Comparison of ENCODE assay signal across 10 mouse cellular contexts in the genomic region with DNA sequence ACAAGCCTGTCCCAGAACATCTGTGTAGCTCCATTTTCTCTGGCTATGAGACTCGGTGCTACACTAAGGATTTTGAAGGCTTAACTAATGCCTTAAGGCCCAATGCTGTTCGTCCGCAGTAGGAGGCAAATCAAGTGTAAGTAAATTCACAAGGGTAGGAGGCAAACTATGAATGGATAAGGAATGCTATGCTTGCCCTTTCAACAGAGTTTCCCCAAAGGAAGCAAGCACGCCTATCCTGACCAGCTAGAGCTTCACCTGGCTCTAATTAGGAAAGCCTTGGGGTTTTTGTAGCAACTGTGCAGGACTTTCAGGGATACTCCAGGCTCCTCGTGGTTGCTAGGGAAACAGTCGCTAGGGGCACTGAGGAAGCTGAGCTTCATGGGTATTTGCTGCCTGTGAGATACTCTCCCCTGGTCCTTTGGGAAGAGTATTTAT.
DNase-seq lines count a peak whose midpoint lies in the region; ATAC-seq and TF ChIP-seq lines count a peak whose summit lies in the region.
"Had no signal": no experiment of that assay in that cellular context is flagged by ENCODE, and none has a peak within 500 bp of the region (broad histone marks: within the 10 kb centered on the region; RNA-seq: fewer than 3 reads in every experiment).

No protein-coding gene starts in this region.

- no peaks in the 10 kb centered on the region for H3K27me3 ChIP-seq in forebrain, postnatal 0 days (ENCODE audit: insufficient read depth, low read length)
- H3K27me3 ChIP-seq in limb, embryonic 13.5 days, result no peaks in the 10 kb centered on the region
- H3K27me3 ChIP-seq: liver, embryonic 15.5 days had no signal

- no peaks in the 10 kb centered on the region for H3K36me3 ChIP-seq in forebrain, postnatal 0 days (ENCODE audit: insufficient read depth)
- H3K36me3 ChIP-seq in limb, embryonic 13.5 days, result no peaks in the 10 kb centered on the region
- H3K36me3 ChIP-seq: liver, embryonic 15.5 days had no signal

- ATAC-seq in forebrain, postnatal 0 days, result peak; percentile 56
- peak; percentile 28; the same call in 1 of the 2 replicates for ATAC-seq in limb, embryonic 13.5 days (ENCODE audit: low FRiP score, low read depth)

- H3K4me3 ChIP-seq in forebrain, postnatal 0 days (ENCODE audit: low read depth, low read length), result no peak overlapping the region
- no peak overlapping the region for H3K4me3 ChIP-seq in limb, embryonic 13.5 days
- H3K4me3 ChIP-seq: liver, embryonic 15.5 days had no signal

- DNase-seq in testis, postnatal 14 days (ENCODE audit: low spot score), result peak; percentile 17
- DNase-seq in testis, postnatal 10 days (ENCODE audit: low spot score), result no peak
- DNase-seq in forebrain, postnatal 0 days, result peak; percentile 38
- DNase-seq in retina, postnatal 1 day, result peak; percentile 38
- no peak for DNase-seq in lung, postnatal 4 days
- DNase-seq in kidney, postnatal 14 days, result no peak
- DNase-seq in cerebellum, adult 8-10 months, result no peak
- DNase-seq: kidney, adult 9 months had no signal

- H3K4me1 ChIP-seq in forebrain, postnatal 0 days (ENCODE audit: insufficient read depth), result peaks cover 5% of the 10 kb centered on the region; the same call in 1 of the 2 replicates
- peaks cover 8% of the 10 kb centered on the region for H3K4me1 ChIP-seq in limb, embryonic 13.5 days
- H3K4me1 ChIP-seq: liver, embryonic 15.5 days had no signal

- H3K4me2 ChIP-seq in forebrain, postnatal 0 days (ENCODE audit: low read depth), result no peak overlapping the region
- H3K4me2 ChIP-seq in limb, embryonic 13.5 days (replicated peaks), result 0 out of 2 replicates have a peak overlapping the region, but pooled peaks have one; percentile 14
- H3K4me2 ChIP-seq: liver, embryonic 15.5 days had no signal

- WGBS in forebrain, postnatal 0 days, result 14% methylated on average over 6 of the region's 6 CpGs
- 17% methylated on average over 6 of the region's 6 CpGs for WGBS in limb, embryonic 13.5 days

- no peak overlapping the region for H3K27ac ChIP-seq in forebrain, postnatal 0 days (ENCODE audit: low read depth, low read length)
- no peak overlapping the region for H3K27ac ChIP-seq in limb, embryonic 13.5 days
- H3K27ac ChIP-seq: liver, embryonic 15.5 days had no signal

- no peak overlapping the region for H3K9ac ChIP-seq in forebrain, postnatal 0 days
- H3K9ac ChIP-seq in limb, embryonic 13.5 days, result no peak overlapping the region
- H3K9ac ChIP-seq: liver, embryonic 15.5 days had no signal

- no peaks in the 10 kb centered on the region for H3K9me3 ChIP-seq in forebrain, postnatal 0 days (ENCODE audit: low read length)
- H3K9me3 ChIP-seq in limb, embryonic 13.5 days, result no peaks in the 10 kb centered on the region
- H3K9me3 ChIP-seq: liver, embryonic 15.5 days had no signal

- no peak for TF ChIP-seq CTCF in forebrain, postnatal 0 days (IDR thresholded peaks at IDR 0.05; ENCODE audit: low read depth)

Comparison
In these comparisons a context has a peak if more than half of its experiments do, and no peak if none do; other contexts are left out.
1. DNase-seq: peak in testis, postnatal 14 days (single experiment), forebrain, postnatal 0 days (single experiment) and retina, postnatal 1 day (single experiment); none in testis, postnatal 10 days (single experiment), lung, postnatal 4 days (0 of 2), kidney, postnatal 14 days (single experiment) and cerebellum, adult 8-10 months (single experiment).